Mouse (Mus musculus) forebrain, embryonic 11.5 days (tissue): ENCODE data around the gene Noxo1. TPM values are rescaled to one million over a fixed set of nuclear protein-coding genes. Genes with fewer than 3 reads are reported as not detected.

Experiments
- ATAC-seq: fragments of 200-750 bp; cut with Nextera tagmentation; replicated peaks from 2 replicates; pipeline ENCODE4 v1.8.0; 2017; ENCODE audit warnings: moderate TSS enrichment; ENCODE audit not compliant: low FRiP score
- DNase-seq: peaks from one replicate; pipeline ENCODE4 v3.0.0-alpha.2; 2017; ENCODE audit warnings: low spot score
- H3K27ac ChIP-seq: fragments of 300-500 bp; sonication (generic); 2 replicates; pipeline ENCODE4 v1.5.1; 2014; ENCODE audit warnings: low read depth, low read length
- H3K27me3 ChIP-seq: fragments of 300-500 bp; sonication (generic); 2 replicates; pipeline ENCODE4 v1.6.1; 2014; ENCODE audit warnings: mild to moderate bottlenecking, low read length, mixed read lengths; ENCODE audit not compliant: control insufficient read depth, insufficient read depth
- H3K36me3 ChIP-seq: fragments of 300-500 bp; sonication (generic); 2 replicates; pipeline ENCODE4 v1.6.1; 2014; ENCODE audit warnings: mild to moderate bottlenecking, low read length, moderate library complexity, mixed read lengths; ENCODE audit not compliant: control insufficient read depth, insufficient read depth
- H3K4me1 ChIP-seq: fragments of 300-500 bp; sonication (generic); replicated peaks from 2 replicates; pipeline ENCODE4 v1.6.1; 2014; ENCODE audit warnings: low read length, mixed read lengths; ENCODE audit not compliant: control insufficient read depth, insufficient read depth
- H3K4me2 ChIP-seq: fragments of 300-500 bp; sonication (generic); 2 replicates; pipeline ENCODE4 v1.6.1; 2014; ENCODE audit warnings: low read depth, mild to moderate bottlenecking, low read length, moderate library complexity, mixed read lengths; ENCODE audit not compliant: severe bottlenecking
- H3K4me3 ChIP-seq: fragments of 300-500 bp; sonication (generic); 2 replicates; pipeline ENCODE4 v1.5.1; 2014; ENCODE audit warnings: low read depth, low read length
- H3K9ac ChIP-seq: fragments of 300-500 bp; sonication (generic); 2 replicates; pipeline ENCODE4 v1.6.1; 2014; ENCODE audit warnings: low read length
- H3K9me3 ChIP-seq: fragments of 300-500 bp; sonication (generic); 2 replicates; pipeline ENCODE4 v1.6.1; 2016; ENCODE audit warnings: low read length, mixed read lengths; ENCODE audit not compliant: control insufficient read depth
- WGBS: fragments of 180-500 bp; shearing (Covaris S2); extraction: QIAGEN DNeasy Blood & Tissue Kit; methylation state at CpG from one replicate; pipeline ENCODE4 v1.1.7; 2014; 5-methylcytosine and 5-hydroxymethylcytosine counted together
- polyA plus RNA-seq: library from polyadenylated mRNA; unstranded; fragments of >200 nt; fragmentation: Nextera tagmentation; extraction: Ambion mirVana; gene quantifications from 2 replicates; pipeline ENCODE4 v1.2.1, GENCODE M21; 2014

The Noxo1 gene
- polyA plus RNA-seq, 1 experiment from 2014 or later = 1.7 TPM

- Histone ChIP-seq H3K27ac (no peak overlapping the region), H3K4me3 (no peak overlapping the region), H3K27me3 (no peaks in the 10 kb centered on the region), H3K4me1 (peaks cover 13% of the 10 kb centered on the region), H3K4me2 (peak overlapping the region; percentile 64; the same call in 1 of the 2 replicates), H3K9ac (peak overlapping the region; percentile 14; the same call in 1 of the 2 replicates), H3K36me3 (no peaks in the 10 kb centered on the region), H3K9me3 (no peaks in the 10 kb centered on the region)
- no peak for ATAC-seq
- 80% methylated on average over 5 of the region's 5 CpGs for WGBS
- no peak for DNase-seq
Observed at GRCm38 (mm10) chr17:24671346-24671745, 24.7 kb upstream of the Noxo1 start.

DNA sequence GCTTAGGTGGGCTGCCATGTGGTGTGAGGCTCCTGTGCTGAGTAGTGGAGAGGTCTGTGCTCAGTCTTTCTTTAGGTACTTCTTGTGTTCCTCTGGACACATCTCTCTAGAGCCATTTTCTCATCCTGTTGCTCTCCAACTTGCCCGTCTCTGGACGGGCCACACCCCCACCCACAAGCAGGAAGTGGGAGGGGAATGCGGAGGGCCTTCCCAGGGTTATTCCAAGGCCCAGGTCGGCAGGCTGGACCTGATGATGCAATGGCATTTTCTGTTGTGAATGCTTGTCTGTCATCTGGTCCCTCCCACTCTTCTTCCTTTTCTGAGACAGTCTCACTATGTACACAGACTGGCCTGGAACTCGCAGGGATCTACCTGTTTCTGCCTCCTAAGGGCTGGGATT is 23.9 kb upstream of the Noxo1 start:
- ATAC-seq (no peak), DNase-seq (no peak)
- Histone ChIP-seq H3K4me1 (peaks cover 13% of the 10 kb centered on the region), H3K27me3 (no peaks in the 10 kb centered on the region), H3K9ac (peak overlapping the region; percentile 17; the same call in 1 of the 2 replicates), H3K9me3 (no peaks in the 10 kb centered on the region), H3K36me3 (no peaks in the 10 kb centered on the region; the same call in 1 of the 2 replicates), H3K27ac (no peak overlapping the region), H3K4me2 (0 out of 2 replicates have a peak overlapping the region, but pooled peaks have one; percentile 8), H3K4me3 (no peak overlapping the region)
- WGBS = 31% methylated on average over 5 of the region's 5 CpGs

DNA sequence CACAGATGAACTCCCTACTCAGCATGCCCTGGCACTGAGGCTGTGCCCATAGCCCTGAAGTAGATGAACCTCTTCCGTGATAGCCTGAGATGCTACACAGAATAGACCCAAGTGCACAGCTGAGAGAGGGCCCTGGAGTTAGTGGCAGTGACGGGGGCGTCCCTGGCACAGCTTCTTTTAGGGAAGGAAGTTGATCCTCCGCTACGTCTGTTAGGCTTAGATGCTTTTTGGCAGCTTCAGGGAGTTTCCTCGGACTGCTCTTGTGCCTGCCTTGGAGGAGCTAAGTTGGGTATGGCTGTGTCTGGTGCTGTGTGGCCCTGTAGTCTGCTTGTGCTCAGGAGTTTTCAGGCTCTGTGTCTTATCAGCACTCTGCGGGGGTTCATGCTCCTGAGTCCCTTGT is 21.8 kb upstream of the Noxo1 start:
- Histone ChIP-seq H3K27ac (no peak overlapping the region), H3K9ac (no peak overlapping the region), H3K9me3 (no peaks in the 10 kb centered on the region), H3K4me3 (no peak overlapping the region), H3K4me1 (peaks cover 11% of the 10 kb centered on the region), H3K4me2 (no peak overlapping the region), H3K27me3 (no peaks in the 10 kb centered on the region), H3K36me3 (peaks cover 6% of the 10 kb centered on the region; the same call in 1 of the 2 replicates)
- WGBS = 85% methylated on average over 7 of the region's 7 CpGs
- ATAC-seq (no peak), DNase-seq (no peak)

- H3K4me3 ChIP-seq = no peak overlapping the region
- peak; percentile 80 for DNase-seq
- H3K36me3 ChIP-seq = peaks cover 13% of the 10 kb centered on the region; the same call in 1 of the 2 replicates
- H3K27ac ChIP-seq = no peak overlapping the region
- 0 out of 2 replicates have a peak, but pooled peaks have one; percentile 46 for ATAC-seq
- no peaks in the 10 kb centered on the region for H3K27me3 ChIP-seq
- no peak overlapping the region for H3K4me2 ChIP-seq
- H3K9ac ChIP-seq = no peak overlapping the region
- 54% methylated on average over 2 of the region's 2 CpGs for WGBS
- no peaks in the 10 kb centered on the region for H3K9me3 ChIP-seq
- peaks cover 3% of the 10 kb centered on the region for H3K4me1 ChIP-seq
Observed at GRCm38 (mm10) chr17:24676187-24676586, 19.8 kb upstream of the Noxo1 start.

GRCm38 (mm10) chr17:24676877-24677276 is 19.2 kb upstream of the Noxo1 start:
- no peaks in the 10 kb centered on the region; the same call in 1 of the 2 replicates for H3K4me1 ChIP-seq
- H3K27me3 ChIP-seq = no peaks in the 10 kb centered on the region
- no peaks in the 10 kb centered on the region for H3K9me3 ChIP-seq
- WGBS = 96% methylated on average over 5 of the region's 5 CpGs
- no peak overlapping the region for H3K9ac ChIP-seq
- H3K4me2 ChIP-seq = no peak overlapping the region
- ATAC-seq (no peak), DNase-seq (no peak)
- H3K27ac ChIP-seq = no peak overlapping the region
- H3K4me3 ChIP-seq = no peak overlapping the region
- H3K36me3 ChIP-seq = peaks cover 13% of the 10 kb centered on the region; the same call in 1 of the 2 replicates

- Histone ChIP-seq H3K4me1 (no peaks in the 10 kb centered on the region), H3K9me3 (no peaks in the 10 kb centered on the region), H3K27ac (no peak overlapping the region), H3K4me3 (no peak overlapping the region), H3K4me2 (no peak overlapping the region), H3K27me3 (no peaks in the 10 kb centered on the region), H3K9ac (no peak overlapping the region), H3K36me3 (peaks cover 13% of the 10 kb centered on the region; the same call in 1 of the 2 replicates)
- 93% methylated on average over 24 of the region's 24 CpGs for WGBS
- DNase-seq (no peak), ATAC-seq (no peak)
Observed at GRCm38 (mm10) chr17:24677500-24678080, 18.4 kb upstream of the Noxo1 start.

GRCm38 (mm10) chr17:24686514-24686913 is 9.5 kb upstream of the Noxo1 start:
- ATAC-seq (no peak), DNase-seq (no peak)
- Histone ChIP-seq H3K9me3 (no peaks in the 10 kb centered on the region), H3K36me3 (no peaks in the 10 kb centered on the region), H3K27ac (no peak overlapping the region), H3K4me1 (0 out of 2 replicates have a peak, but pooled peaks cover 7% of the 10 kb centered on the region), H3K4me3 (no peak overlapping the region), H3K9ac (no peak overlapping the region), H3K27me3 (peaks cover 32% of the 10 kb centered on the region), H3K4me2 (peak overlapping the region; percentile 32)
- 20% methylated on average over 16 of the region's 16 CpGs for WGBS

GRCm38 (mm10) chr17:24687146-24687595 is 8.9 kb upstream of the Noxo1 start:
- peak; percentile 59 for ATAC-seq
- Histone ChIP-seq H3K4me3 (peak overlapping the region; percentile 22; the same call in 1 of the 2 replicates), H3K27me3 (peaks cover 32% of the 10 kb centered on the region), H3K27ac (no peak overlapping the region), H3K36me3 (no peaks in the 10 kb centered on the region), H3K9ac (peak overlapping the region; percentile 43; the same call in 1 of the 2 replicates), H3K4me2 (peak overlapping the region; percentile 44), H3K4me1 (0 out of 2 replicates have a peak, but pooled peaks cover 7% of the 10 kb centered on the region), H3K9me3 (no peaks in the 10 kb centered on the region)
- WGBS = 1% methylated on average over 24 of the region's 25 CpGs
- DNase-seq = peak; percentile 74
